Mouse (Mus musculus): ENCODE measurements around the gene Pnmal1.

The Pnmal1 gene

DNA sequence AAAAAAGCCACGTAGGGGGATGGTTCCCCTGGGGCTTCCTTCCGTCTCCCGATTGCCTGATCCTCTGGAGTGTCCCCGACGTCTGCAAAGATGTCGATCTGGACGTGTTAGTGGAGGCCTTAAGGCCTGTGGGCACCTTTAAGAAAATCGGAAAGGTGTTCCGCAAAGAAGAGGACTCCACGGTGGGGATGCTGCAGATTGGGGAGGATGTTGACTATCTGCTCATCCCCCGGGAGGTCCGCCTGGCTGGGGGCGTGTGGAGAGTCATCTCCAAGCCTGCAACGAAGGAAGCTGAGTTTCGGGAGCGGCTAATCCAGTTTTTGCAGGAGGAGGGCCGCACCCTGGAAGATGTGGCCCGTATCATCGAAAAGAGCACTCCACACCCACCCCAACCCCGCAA, 34.9 kb downstream of the Pnmal1 start:
- DNase-seq (ENCODE audit: low read depth in 2 of 2, low spot score in 2 of 2), result no peak

DNA sequence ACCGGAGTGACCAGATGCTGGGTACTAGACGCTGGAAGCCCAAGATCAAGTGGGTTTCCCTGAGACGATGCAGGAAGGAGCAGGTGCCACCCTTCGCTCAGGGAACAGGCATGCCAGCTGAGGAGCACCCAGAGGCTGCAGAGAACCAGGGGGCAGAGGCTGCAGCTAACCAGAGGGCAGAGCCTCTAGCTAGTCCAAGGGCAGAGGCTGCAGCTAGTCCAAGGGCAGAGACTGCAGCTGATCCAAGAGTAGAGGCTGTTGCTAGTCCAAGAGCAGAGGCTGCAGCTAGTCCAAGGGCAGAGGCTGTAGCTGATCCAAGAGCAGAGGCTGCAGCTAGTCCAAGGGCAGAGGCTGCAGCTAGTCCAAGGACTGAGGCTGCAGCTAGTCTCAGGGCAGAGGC, 35.9 kb downstream of the Pnmal1 start:
- DNase-seq (ENCODE audit: low read depth in 2 of 2, low spot score in 2 of 2), result no peak

DNA sequence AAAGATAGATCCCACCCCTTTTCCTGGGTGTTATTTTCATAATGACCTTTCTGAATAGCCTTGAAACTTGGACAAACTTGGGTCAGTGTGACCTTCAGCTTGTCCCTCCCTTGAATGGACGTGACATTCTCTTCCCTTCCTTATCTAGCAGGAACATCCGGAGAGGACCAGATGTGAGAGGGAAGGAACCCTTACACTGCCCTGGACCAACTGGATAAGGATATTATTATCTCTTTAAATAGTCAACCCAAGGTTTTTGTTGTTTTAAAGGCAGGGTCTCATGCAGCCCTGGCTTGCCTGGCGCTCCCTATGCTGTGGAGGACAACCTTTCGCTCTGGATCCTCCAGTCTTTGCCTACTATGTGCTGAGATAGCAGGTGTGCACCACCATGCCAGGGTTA, 39.8 kb downstream of the Pnmal1 start:
- DNase-seq (ENCODE audit: low read depth in 2 of 2, low spot score in 2 of 2), result no peak

DNA sequence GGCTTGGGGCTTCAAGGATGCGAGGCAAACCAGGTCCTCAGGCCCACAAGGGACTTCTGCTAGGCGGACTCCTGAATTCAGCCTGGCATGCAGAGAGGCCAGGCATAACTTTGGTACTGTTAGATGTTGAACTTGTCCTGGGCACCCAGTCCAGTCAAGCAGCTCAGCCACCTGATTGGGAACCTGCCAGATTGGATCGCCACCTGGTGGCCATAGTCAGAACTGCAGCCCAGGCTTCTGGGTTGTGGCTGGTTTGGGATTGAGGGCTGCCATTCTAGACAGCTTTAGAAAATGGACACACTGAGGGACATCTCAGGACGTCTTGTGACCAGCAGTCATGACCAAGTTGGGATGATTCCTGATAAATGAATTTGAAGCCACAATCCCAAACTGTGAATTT, 40.2 kb downstream of the Pnmal1 start:
- peak; percentile 81 to 84 for DNase-seq (ENCODE audit: low read depth in 2 of 2, low spot score in 2 of 2)

DNA sequence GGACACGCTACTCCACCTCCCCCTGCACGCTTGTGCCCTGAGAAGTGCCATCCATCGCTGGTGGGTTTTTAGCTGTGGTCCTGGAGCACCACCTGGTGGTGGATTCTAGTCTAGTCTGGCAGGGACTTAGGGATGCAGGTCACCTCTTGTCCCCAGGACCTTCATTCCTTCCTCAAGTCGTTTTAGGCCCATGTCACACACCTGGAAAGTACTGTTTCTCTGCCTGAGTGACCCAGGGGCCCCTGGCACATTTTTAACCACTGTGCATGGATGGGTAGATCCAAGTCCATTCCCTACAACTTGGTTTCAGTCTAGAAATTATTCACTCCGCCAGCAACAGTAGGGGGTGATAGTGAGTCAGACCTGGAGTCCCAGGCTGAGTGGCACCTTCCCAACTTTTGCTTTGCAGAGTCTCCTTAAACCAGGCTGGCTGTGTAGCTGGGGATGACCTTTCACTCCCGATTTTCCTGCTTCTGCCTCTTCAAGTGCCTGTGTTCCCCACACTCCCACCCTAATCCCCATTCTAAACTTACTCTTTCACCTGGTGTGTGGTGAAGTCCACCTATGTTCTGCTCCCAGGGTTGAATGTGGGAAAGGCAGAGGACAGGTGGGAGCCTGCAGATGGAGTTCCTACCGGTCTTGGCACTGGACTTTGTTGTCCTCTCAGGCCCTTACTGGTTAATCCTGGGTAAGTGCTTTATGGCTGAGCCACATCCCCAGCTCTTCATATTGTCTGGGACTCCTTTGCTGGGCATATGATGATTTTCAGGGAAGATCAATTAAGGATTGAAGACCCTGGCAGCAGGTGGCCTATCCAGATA, 43.1 kb downstream of the Pnmal1 start:
- DNase-seq (ENCODE audit: low read depth in 2 of 2, low spot score in 2 of 2), result peak; percentile 74 to 83

DNA sequence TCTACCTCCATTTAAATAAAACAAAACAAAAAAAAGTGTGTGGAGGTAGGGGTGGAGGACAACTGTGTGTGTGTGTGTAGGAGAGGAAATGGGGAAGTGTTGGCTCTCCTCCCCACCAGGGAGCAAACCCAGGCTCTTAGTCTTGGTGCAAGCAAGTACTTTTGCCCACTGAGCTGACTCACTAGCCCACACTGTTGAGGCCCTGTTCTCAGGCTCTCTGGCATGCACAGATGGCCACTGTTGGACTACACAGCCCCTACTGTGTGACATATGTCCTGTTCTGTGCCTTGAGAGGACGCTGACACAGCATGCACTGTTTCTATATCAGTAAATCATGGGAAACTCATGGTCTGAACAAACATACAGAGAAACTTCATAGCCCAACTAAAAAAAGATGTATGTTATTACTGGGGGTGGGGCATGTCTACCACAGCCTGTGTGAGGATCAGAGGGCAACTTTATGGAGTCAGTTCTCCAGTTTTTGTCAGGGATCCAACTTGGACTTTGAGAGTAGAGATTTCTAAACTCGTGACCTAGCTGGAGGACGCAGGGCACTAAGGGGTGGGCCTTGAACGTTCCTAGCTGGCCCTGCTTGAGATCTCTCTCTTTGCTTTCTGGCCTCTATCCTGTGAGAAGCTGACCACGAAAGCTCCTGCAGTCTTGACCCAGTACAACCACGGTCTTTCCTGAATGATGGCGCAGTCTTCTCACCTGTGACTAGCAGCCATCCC, 43.9 kb downstream of the Pnmal1 start:
- DNase-seq (ENCODE audit: low read depth in 2 of 2, low spot score in 2 of 2), result no peak

DNA sequence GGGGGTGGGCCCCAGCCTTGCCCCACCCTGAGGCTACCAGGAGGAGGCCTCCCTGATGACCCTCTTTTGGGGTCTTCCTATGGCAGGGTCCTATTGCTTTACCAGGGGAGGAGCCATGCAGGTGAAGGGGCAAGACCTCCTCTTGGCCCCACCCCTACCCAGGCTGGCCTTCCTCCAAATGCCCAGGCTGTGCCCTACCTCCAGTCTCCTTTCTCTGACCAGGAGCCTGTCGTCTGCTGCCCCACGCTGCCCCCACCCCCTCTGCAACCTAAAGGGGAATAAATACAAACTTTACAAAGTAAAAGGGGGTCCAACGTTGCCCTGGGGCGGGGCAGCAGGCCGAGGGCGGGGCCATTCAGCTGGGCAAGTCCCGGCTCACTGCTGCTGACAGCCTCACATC, 45.2 kb downstream of the Pnmal1 start:
- no peak for DNase-seq (ENCODE audit: low read depth in 2 of 2, low spot score in 2 of 2)

DNA sequence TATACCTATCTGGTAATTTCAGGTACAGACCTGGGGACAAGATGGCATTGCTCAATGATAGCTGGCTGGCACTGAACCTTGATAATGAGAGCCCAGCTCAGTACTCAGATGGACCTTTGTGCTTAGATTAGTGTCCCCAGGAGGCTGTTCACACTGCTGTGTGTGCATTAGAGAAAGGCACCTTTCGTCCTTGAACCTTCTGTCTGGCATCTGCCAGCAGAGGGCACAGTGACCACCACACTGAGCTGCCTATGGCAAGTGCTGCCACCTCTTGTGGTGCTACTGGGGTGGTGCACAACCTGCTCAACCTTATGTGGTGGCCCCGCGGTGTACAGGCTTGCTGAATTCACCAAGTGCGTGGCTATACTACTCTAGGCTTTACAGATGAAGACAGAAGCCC, 47.8 kb downstream of the Pnmal1 start:
- no peak for DNase-seq (ENCODE audit: low read depth in 2 of 2, low spot score in 2 of 2)

DNA sequence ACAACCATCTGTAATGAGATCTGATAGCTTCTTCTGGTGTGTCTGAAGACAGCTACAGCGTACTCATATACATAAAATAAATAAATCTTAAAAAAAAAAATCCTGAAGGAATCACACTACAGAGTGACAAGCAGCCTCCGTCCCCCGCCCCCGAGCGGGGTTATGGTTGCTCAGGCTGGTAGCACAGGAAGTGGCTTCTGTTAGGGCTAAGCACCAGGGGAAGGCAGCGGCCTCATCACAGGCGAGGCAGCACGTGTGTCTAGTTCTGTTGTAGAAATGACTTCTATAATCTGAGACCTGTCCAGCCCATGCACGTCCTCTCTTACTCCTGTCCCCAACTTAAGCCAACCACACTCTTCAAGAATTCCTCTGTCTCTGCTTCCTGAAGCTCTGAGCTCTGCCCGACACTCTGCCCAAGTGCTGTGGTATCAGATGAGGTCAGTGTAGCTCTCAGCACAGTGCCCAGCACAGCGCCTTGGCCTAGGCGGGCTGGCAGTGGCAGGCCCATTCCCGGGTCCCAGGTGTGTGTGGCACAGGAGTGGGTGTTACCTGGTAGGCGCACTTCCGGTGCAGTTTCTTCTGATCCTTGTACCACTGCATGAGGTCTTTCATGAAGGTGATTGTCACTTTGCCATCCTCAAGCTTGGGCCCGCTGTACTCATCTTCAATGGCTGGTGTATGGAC, 50.0 kb downstream of the Pnmal1 start:
- peak in 1 of 2 experiments; percentile 21 for DNase-seq (ENCODE audit: low read depth in 2 of 2, low spot score in 2 of 2)

DNA sequence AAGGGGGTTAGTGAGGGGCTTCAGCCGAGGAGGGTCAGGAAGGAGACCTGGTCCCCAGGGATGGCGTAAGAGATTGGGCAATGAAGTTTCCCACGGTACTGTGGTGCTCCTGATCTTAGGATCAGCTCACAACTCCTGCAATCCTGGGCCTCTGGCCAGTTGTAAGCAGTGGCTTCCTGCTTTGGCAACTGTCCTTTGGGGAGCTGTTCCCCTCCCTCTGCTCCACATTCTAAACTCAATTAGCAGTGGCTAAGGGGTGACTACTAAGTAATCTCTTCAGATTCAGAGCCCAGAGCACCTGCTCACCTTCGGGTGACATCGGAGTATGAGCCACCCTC, 50.5 kb downstream of the Pnmal1 start:
- no peak for DNase-seq (ENCODE audit: low read depth in 2 of 2, low spot score in 2 of 2)

DNA sequence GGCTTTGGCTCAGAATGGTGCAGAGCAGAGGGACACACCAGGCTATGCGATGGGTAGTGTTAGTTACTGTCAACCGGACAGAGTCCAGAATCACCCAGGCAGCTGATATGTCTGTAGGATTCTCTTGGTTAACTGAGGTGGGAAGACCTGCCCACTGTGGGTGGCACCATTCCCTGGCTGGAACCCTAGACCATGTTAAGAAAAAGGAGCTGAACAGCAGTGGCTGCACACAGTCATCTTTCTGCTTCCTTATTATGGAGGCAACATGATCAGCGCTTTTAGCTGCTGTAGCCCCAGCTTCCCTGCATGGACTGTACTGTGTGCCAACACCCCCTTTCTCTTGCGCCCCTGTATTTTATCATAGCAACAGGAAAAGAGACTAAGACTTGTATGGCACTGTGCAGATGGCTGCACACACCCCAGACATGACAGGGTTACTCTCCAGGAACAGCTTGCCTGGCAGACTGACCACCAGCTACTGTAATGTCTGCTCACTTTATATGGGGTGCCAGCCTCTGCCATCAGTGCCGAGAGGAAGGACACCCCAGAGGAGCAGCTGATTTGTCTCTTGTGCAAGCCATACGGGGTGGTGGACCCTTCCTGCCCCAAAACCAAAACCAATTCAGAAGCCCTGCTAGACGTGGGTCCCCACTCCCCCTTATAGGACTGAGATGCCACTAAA, 52.6 kb downstream of the Pnmal1 start:
- DNase-seq (ENCODE audit: low read depth in 2 of 2, low spot score in 2 of 2), result no peak
